Mouse (Mus musculus): ENCODE data around the gene Tecpr2.

Tecpr2 gene

GRCm38 (mm10) chr12:110979808-110980207, 90.7 kb downstream of the Tecpr2 start:
- DNase-seq: no peak

- DNase-seq: no peak
These were observed 92.7 kb downstream of the Tecpr2 start for GRCm38 (mm10) chr12:110981736-110982135.

- DNase-seq: no peak
These were observed 94.0 kb downstream of the Tecpr2 start for GRCm38 (mm10) chr12:110983083-110983482.

- DNase-seq: no peak
These were observed 94.7 kb downstream of the Tecpr2 start for GRCm38 (mm10) chr12:110983714-110984113.

- DNase-seq: no peak
These were observed 95.5 kb downstream of the Tecpr2 start for GRCm38 (mm10) chr12:110984598-110984997.

GRCm38 (mm10) chr12:110985141-110985540, 96.1 kb downstream of the Tecpr2 start:
- DNase-seq: no peak

GRCm38 (mm10) chr12:110986536-110987425, 97.7 kb downstream of the Tecpr2 start:
- no peak for DNase-seq

GRCm38 (mm10) chr12:110989409-110989808, 100.3 kb downstream of the Tecpr2 start:
- DNase-seq: no peak

GRCm38 (mm10) chr12:110990500-110990899, 101.4 kb downstream of the Tecpr2 start:
- DNase-seq: no peak

GRCm38 (mm10) chr12:110991361-110992127, 102.5 kb downstream of the Tecpr2 start:
- DNase-seq: peak; percentile 88

- peak; percentile 95 for DNase-seq
These were observed 103.1 kb downstream of the Tecpr2 start for GRCm38 (mm10) chr12:110992128-110992553.

- no peak for DNase-seq
These were observed 103.7 kb downstream of the Tecpr2 start for GRCm38 (mm10) chr12:110992771-110993170.

- no peak for DNase-seq
These were observed 104.2 kb downstream of the Tecpr2 start for GRCm38 (mm10) chr12:110993226-110993625.

GRCm38 (mm10) chr12:110994666-110995065, 105.6 kb downstream of the Tecpr2 start:
- no peak for DNase-seq

GRCm38 (mm10) chr12:110998092-110998491, 109.0 kb downstream of the Tecpr2 start:
- no peak for DNase-seq

- no peak for DNase-seq
These were observed 110.8 kb downstream of the Tecpr2 start for GRCm38 (mm10) chr12:110999820-111000219.

- DNase-seq: no peak
These were observed 111.9 kb downstream of the Tecpr2 start for GRCm38 (mm10) chr12:111000956-111001355.

GRCm38 (mm10) chr12:111004142-111004541, 115.1 kb downstream of the Tecpr2 start:
- DNase-seq: no peak

GRCm38 (mm10) chr12:111005803-111006202, 116.7 kb downstream of the Tecpr2 start:
- no peak for DNase-seq

GRCm38 (mm10) chr12:111006339-111006738, 117.3 kb downstream of the Tecpr2 start:
- DNase-seq: no peak

- peak; percentile 62 for DNase-seq
These were observed 118.4 kb downstream of the Tecpr2 start for GRCm38 (mm10) chr12:111007134-111008103.

Data from lung, postnatal 36 days (tissue).